Mouse (Mus musculus) lung, postnatal 0 days (tissue): ENCODE results near the gene Cfd. TPM values are rescaled to one million over a fixed set of nuclear protein-coding genes. Genes with fewer than 3 reads are reported as not detected.
A peak's percentile ranks its signal among the peaks of the same experiment; 100 is the strongest.
"Not testable (repeated sequence)": the region's sequence is repeated elsewhere in the genome, so short reads cannot be mapped to it uniquely, and the experiment has no call there.

ENCODE experiments used
- ATAC-seq: fragments of 200-750 bp; cut with Nextera tagmentation; 2 replicates; pipeline ENCODE4 v1.8.0; 2017; ENCODE audit warnings: moderate library complexity
- DNase-seq: peaks from one replicate; pipeline ENCODE4 v3.0.0-alpha.2; 2016; ENCODE audit warnings: low spot score
- H3K27ac ChIP-seq: fragments of 300-500 bp; sonication (generic); 2 replicates; pipeline ENCODE4 v1.5.1; 2014; ENCODE audit warnings: antibody characterized with exemption, mild to moderate bottlenecking, low read length, mixed read lengths
- H3K27me3 ChIP-seq: fragments of 300-500 bp; sonication (generic); replicated peaks from 2 replicates; pipeline ENCODE4 v1.6.1; 2014; ENCODE audit warnings: low read length, mixed read lengths; ENCODE audit not compliant: insufficient read depth
- H3K36me3 ChIP-seq: fragments of 300-500 bp; sonication (generic); 2 replicates; pipeline ENCODE4 v1.6.1; 2014; ENCODE audit warnings: low read length, mixed read lengths; ENCODE audit not compliant: insufficient read depth
- H3K4me1 ChIP-seq: fragments of 300-500 bp; sonication (generic); 2 replicates; pipeline ENCODE4 v1.6.1; 2014; ENCODE audit warnings: antibody characterized with exemption, low read depth, low read length, mixed read lengths; ENCODE audit not compliant: insufficient read depth
- H3K4me2 ChIP-seq: fragments of 300-500 bp; sonication (generic); replicated peaks from 2 replicates; pipeline ENCODE4 v1.6.1; 2014; ENCODE audit warnings: low read depth, mild to moderate bottlenecking, low read length, moderate library complexity, mixed read lengths
- H3K4me3 ChIP-seq: fragments of 300-500 bp; sonication (generic); 2 replicates; pipeline ENCODE4 v1.5.1; 2014; ENCODE audit warnings: low read depth, low read length
- H3K9ac ChIP-seq: fragments of 300-500 bp; sonication (generic); replicated peaks from 2 replicates; pipeline ENCODE4 v1.6.1; 2014; ENCODE audit warnings: low read depth, mild to moderate bottlenecking
- H3K9me3 ChIP-seq: fragments of 300-500 bp; sonication (generic); 2 replicates; pipeline ENCODE4 v1.6.1; 2016; ENCODE audit warnings: low read length, mixed read lengths
- CTCF ChIP-seq: IDR thresholded peaks from 2 replicates; pipeline ENCODE4 v1.5.1; 2016; ENCODE audit warnings: antibody characterized with exemption, mild to moderate bottlenecking
- EP300 ChIP-seq: IDR thresholded peaks from 2 replicates; pipeline ENCODE4 v1.6.1; 2016; ENCODE audit warnings: antibody characterized with exemption, mild to moderate bottlenecking, control low read depth
- WGBS: fragments of 180-500 bp; shearing (Covaris S2); extraction: QIAGEN DNeasy Blood & Tissue Kit; methylation state at CpG from one replicate; pipeline ENCODE4 v1.1.7; 2014; 5-methylcytosine and 5-hydroxymethylcytosine counted together
- polyA plus RNA-seq: library from polyadenylated mRNA; unstranded; fragments of >200 nt; fragmentation: Nextera tagmentation; extraction: Ambion mirVana; gene quantifications from 2 replicates; pipeline ENCODE4 v1.2.1, GENCODE M21; 2015

The Cfd gene
- polyA plus RNA-seq, 1 experiment from 2014 or later: not detected

GRCm38 (mm10) chr10:79880721-79881120, 9.9 kb upstream of the Cfd start:
- 0 out of 2 replicates have a peak, but pooled peaks cover 4% of the 10 kb centered on the region for H3K4me1 ChIP-seq
- H3K9me3 ChIP-seq: no peaks in the 10 kb centered on the region
- H3K27me3 ChIP-seq: no peaks in the 10 kb centered on the region
- H3K4me2 ChIP-seq: no peak overlapping the region
- no peak overlapping the region for H3K27ac ChIP-seq
- TF ChIP-seq CTCF: no peak
- no peak for TF ChIP-seq EP300
- WGBS: 22% methylated on average over 9 of the region's 9 CpGs
- no peak overlapping the region for H3K4me3 ChIP-seq
- H3K36me3 ChIP-seq: no peaks in the 10 kb centered on the region
- H3K9ac ChIP-seq: no peak overlapping the region
- ATAC-seq (no peak), DNase-seq (no peak)

- H3K27ac ChIP-seq: no peak overlapping the region
- DNase-seq (peak; percentile 41), ATAC-seq (peak; percentile 13; the same call in 1 of the 2 replicates)
- 6% methylated on average over 22 of the region's 22 CpGs for WGBS
- no peak overlapping the region for H3K4me3 ChIP-seq
- no peak overlapping the region for H3K9ac ChIP-seq
- H3K4me1 ChIP-seq: 0 out of 2 replicates have a peak, but pooled peaks cover 4% of the 10 kb centered on the region
- H3K4me2 ChIP-seq: peak overlapping the region; percentile 33
- no peaks in the 10 kb centered on the region for H3K9me3 ChIP-seq
- H3K27me3 ChIP-seq: no peaks in the 10 kb centered on the region
- TF ChIP-seq CTCF (no peak), EP300 (no peak)
- no peaks in the 10 kb centered on the region for H3K36me3 ChIP-seq
Observed at GRCm38 (mm10) chr10:79881981-79882380, 8.7 kb upstream of the Cfd start.

GRCm38 (mm10) chr10:79883297-79884084, 7.2 kb upstream of the Cfd start:
- H3K27me3 ChIP-seq: no peaks in the 10 kb centered on the region
- no peak overlapping the region for H3K9ac ChIP-seq
- H3K4me3 ChIP-seq: no peak overlapping the region
- no peak overlapping the region for H3K27ac ChIP-seq
- ATAC-seq: peak; percentile 58
- no peak overlapping the region for H3K4me2 ChIP-seq
- no peaks in the 10 kb centered on the region for H3K36me3 ChIP-seq
- no peaks in the 10 kb centered on the region for H3K9me3 ChIP-seq
- peak; percentile 84 for TF ChIP-seq CTCF
- TF ChIP-seq EP300: no peak
- WGBS: 16% methylated on average over 22 of the region's 22 CpGs
- 0 out of 2 replicates have a peak, but pooled peaks cover 4% of the 10 kb centered on the region for H3K4me1 ChIP-seq
- peak; percentile 87 for DNase-seq

- peak; percentile 59 for DNase-seq
- no peak overlapping the region for H3K4me3 ChIP-seq
- H3K9me3 ChIP-seq: no peaks in the 10 kb centered on the region
- 16% methylated on average over 4 of the region's 4 CpGs for WGBS
- no peak for TF ChIP-seq EP300
- no peak for TF ChIP-seq CTCF
- H3K27me3 ChIP-seq: no peaks in the 10 kb centered on the region
- ATAC-seq: peak; percentile 35
- H3K4me2 ChIP-seq: no peak overlapping the region
- no peak overlapping the region for H3K9ac ChIP-seq
- 0 out of 2 replicates have a peak, but pooled peaks cover 4% of the 10 kb centered on the region for H3K4me1 ChIP-seq
- H3K27ac ChIP-seq: no peak overlapping the region
- H3K36me3 ChIP-seq: no peaks in the 10 kb centered on the region
Observed at GRCm38 (mm10) chr10:79884446-79884845, 6.2 kb upstream of the Cfd start.

GRCm38 (mm10) chr10:79884938-79885337, 5.7 kb upstream of the Cfd start:
- ATAC-seq, H3K9ac ChIP-seq: not testable (repeated sequence)
- WGBS: 50% methylated on average over 2 of the region's 3 CpGs

GRCm38 (mm10) chr10:79886054-79886453, 4.6 kb upstream of the Cfd start, which contains the start of gene Elane:
Gene Elane (plus strand): TSS chr10:79886247.
- Histone ChIP-seq H3K4me1 (0 out of 2 replicates have a peak, but pooled peaks cover 4% of the 10 kb centered on the region), H3K36me3 (no peaks in the 10 kb centered on the region), H3K9me3 (no peaks in the 10 kb centered on the region), H3K27me3 (no peaks in the 10 kb centered on the region), H3K4me2 (no peak within 1 kb of the TSS), H3K4me3 (no peak within 1 kb of the TSS), H3K27ac (no peak within 1 kb of the TSS), H3K9ac (no peak within 1 kb of the TSS)
- TF ChIP-seq EP300 (no peak), CTCF (no peak)
- DNase-seq (no peak), ATAC-seq (no peak)
- WGBS: 67% methylated on average over 6 of the region's 6 CpGs

More at GRCm38 (mm10) chr10:79884938-79885337, 5.7 kb upstream of the Cfd start:
- H3K36me3 ChIP-seq, H3K4me1 ChIP-seq, H3K27ac ChIP-seq, H3K27me3 ChIP-seq, H3K4me3 ChIP-seq, H3K4me2 ChIP-seq, DNase-seq, H3K9me3 ChIP-seq: not testable (repeated sequence)
